Mouse (Mus musculus): Measurements from ENCODE around the gene Exo1.

Gene Exo1

GRCm38 (mm10) chr1:175961786-175962185 is 81.4 kb downstream of the Exo1 start:
- no peak for DNase-seq
